Mouse (Mus musculus) heart, postnatal 10 days (tissue): ENCODE measurements around the gene Rbx1. TPM values are rescaled to one million over a fixed set of nuclear protein-coding genes. Genes with fewer than 3 reads are reported as not detected.

Source experiments
- total RNA-seq, 2 experiments: library from RNA; stranded (reverse); gene quantifications; 2 replicates each; pipeline ENCODE4 v1.2.3; 2021

Gene Rbx1
- total RNA-seq, 2 experiments from 2014 or later = 145 to 164 TPM

Other genes starting within 250 kb of the Rbx1 start
- not detected for gene Mchr1, start 230.8 kb upstream of the Rbx1 start, total RNA-seq
- gene Slc25a17, start 105.5 kb upstream of the Rbx1 start, total RNA-seq = 10 to 100 TPM; 33.4 to 38.1 TPM
- 10 to 100 TPM; 89.0 to 93.6 TPM for gene St13, start 66.2 kb upstream of the Rbx1 start, total RNA-seq
- gene Xpnpep3, start 66.2 kb upstream of the Rbx1 start, total RNA-seq = 10 to 100 TPM; 12.7 to 13.9 TPM
- gene Dnajb7, start 58.0 kb upstream of the Rbx1 start, total RNA-seq = not detected
- gene Ep300, start 119.1 kb downstream of the Rbx1 start, total RNA-seq = 10 to 100 TPM; 50.1 to 55.0 TPM
- gene L3mbtl2, start 197.6 kb downstream of the Rbx1 start, total RNA-seq = 10 to 100 TPM; 13.4 to 13.6 TPM
- gene Chadl, start 231.0 kb downstream of the Rbx1 start, total RNA-seq = 1 to 10 TPM; 1.2 to 1.8 TPM